Mouse (Mus musculus): ENCODE data around the gene Smim8.

The Smim8 gene

DNA sequence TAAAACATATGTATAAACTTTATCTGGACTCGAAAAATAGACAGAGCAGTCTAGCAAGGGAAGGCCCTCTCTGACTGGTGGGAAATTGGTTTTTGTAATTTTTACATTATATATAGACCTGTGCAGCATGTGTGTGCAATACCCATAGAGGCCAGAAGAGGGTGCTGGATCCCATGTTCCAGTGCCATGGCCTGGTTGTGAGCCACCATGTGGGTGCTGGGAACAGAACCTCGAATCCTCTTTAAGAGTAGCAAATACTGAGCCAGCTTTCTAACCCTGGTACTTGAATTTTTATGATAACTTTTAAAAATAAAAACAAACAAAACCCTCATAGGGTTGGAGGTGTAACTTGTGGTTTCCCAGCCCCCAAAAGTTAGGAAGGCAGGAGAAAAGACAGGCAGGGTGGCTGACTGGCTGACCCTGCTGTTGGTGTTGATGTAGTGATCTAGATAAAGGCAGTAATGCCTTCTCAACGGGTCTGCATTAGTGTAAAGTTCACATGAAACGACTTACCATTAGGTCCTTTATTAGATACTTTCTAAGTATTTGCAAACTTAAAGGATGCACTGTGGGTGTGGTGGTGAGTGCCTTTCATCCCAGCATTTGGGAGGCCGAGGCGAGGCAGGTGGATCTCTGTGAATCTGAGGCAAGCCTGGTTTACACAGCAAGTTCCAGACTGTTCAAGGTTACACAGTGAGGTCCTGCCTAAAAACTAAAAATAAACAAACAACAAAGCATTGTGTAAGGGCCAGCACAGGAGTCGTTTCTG lies 57.9 kb downstream of the Smim8 start:
- no peak for DNase-seq (ENCODE audit: low spot score in 2 of 2)

DNA sequence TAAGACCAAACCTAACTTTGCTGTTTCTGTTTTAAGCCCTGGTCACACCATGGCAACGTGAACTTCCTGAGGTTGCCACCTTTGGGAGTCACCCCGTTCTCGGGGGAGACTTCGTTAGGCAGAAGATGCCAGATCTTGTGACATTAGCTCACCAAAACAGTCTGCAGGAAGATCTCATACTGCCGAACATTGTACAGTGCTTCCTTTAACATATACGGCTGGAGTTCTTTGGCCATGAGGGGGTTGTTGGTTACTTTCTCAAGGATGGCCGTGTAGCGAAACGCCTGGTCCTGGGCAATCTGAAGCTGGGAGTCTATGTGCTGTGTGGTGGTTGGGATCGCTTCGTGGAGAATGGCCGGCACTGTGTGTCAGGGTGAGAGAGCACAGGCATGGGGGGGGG lies 58.8 kb downstream of the Smim8 start:
- DNase-seq (ENCODE audit: low spot score in 2 of 2): no peak
